Mouse (Mus musculus) urinary bladder, postnatal 25 days (tissue): Measurements from ENCODE around the gene Plb1.

Experiments
- DNase-seq: peaks from one replicate; pipeline ENCODE4 v3.0.0; 2022; ENCODE audit warnings: low spot score

The Plb1 gene

DNA sequence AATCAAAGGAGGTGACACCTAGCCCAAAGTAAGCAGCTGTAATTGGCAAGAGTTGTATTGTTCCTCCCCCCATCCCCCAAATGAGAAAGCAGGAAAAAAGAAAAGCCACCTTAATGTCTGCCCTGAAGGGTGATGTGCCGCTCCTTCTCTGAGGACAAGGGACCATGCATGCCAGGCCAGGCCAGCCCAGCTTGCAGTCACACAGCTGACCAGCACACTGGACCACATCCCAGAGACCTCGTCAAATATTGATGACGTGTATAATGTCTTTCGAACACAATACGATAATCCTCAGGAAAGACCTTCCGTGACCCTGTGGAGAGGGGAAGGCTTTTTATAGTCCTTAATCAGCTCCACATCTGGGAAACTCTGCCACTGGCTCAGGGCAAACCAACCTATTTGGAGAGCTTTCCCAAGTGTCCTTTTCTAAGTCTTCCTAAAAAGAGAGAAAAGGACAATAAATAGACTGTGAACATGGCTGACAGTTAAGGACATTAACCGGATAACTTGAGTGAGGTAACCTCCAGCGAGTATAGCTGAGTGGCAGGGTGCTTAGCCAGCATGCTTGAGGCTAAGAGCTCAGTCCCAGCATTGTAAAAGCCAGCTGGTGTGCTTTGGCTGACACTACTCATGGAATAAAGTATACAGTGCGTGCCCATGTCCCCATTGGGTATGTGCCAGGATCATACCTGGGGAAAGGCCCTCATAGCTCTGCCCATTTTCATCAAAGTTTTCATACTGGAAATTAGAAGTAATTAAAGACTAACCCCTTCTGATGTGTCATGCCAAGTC is 162.8 kb downstream of the Plb1 start:
- DNase-seq, result no peak

DNA sequence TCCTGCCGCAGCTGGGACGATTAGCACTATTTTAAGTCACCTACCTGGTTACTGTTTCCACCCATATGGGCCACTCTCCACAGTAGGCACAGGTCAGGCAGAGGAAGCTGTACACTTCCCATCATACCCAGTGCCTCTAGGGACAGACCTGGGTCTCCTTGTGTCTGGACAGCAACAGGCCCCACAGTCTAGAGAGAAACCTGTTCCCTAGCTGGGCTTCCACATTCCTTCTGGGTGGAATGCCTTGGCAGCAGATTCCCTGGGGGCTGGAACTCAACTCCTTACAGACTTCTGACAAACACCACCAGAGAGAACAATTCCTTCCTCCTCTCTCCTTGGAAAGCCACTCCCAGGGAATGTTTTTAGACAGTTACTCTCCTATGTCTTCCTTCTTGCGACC is 165.2 kb downstream of the Plb1 start:
- DNase-seq, result no peak

DNA sequence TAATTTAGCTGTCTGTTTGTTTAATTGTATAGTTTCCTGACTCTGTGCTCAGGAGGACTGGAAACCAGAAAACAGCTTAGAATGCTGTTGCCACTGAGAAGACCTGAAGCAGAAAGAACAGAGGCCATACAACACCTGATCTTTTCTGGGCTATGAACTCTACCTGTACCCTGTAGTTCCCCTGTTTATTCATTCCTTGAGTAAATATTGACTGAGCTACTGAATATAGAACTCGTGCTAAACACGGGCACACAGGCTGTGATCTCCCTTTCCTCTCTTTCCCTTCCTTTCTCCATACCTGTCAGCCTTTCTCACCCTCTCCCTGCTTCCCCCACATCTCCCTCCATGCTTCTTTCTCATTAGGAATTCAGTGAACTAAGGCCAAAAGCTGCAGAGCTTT is 168.4 kb downstream of the Plb1 start:
- DNase-seq, result no peak

DNA sequence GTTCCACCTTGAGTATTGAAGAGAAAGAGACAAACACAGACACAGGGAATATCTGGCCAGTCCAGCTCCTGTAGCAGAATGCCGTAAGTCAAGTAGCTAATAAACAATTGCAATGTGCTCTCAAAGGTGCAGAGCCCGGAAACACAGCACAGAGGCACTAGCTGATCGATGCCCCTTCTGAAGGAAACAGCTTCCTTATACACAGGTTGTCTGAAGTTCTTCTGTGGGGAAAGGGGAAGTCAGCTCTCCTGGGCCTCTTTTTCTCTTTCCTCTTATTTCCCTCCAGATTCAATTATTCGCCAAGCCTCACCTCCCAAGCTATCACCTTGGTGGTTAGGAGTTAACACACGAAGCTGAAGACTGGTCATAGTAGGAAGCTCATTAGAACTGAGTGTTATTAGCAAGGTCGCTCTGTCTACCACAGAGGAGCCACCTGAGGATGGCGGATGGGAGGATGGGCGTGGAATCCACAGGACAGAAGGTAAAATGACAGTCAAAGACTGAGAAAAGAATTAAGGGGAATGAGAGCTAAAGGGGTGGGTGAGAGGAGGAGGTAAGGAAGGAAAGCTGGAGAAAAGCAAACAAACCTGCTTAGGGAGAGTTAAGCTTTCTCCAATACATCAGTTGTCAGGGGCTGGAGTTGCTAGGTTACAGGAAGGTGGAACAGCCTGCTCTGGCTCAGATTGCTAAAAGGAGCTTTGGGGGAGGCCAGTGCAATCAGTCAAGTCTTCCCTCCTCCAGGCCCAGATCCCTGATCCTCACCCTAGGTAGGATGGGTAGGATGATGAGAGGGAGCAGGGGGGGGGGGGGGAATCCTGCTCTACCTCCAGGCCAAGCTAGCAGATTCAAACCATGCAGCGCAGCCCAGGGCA is 170.8 kb downstream of the Plb1 start:
- DNase-seq, result no peak

DNA sequence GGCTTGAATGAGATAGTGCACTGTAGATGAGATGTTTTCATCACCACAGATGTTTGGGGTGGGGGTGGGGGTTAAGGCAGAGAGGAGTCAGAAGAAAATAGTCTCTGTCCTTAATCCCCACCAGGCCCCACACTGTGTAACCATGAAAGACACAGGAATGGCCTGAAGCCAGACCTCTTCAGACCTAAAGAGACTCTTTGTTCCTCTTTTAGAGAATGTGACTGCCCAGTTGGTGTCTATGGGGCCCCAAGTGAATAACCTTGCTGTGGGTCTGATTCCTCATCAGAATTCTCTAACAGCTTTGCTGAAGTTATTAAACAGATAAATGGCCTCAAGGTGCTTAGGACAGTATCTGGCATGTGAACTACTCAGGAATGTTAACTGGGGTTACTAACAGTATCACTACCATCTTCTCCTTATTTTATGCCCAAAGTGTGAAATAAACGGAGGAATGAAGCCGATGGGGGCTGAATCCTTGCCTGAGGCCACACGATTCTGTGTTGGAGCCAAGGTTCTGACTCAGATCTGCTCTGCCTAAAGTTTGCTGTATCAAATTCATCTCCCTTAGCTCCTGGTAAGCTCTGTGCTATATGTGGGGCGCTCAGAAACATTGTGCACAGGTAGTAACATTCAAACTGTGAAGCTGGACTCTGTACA is 172.8 kb downstream of the Plb1 start:
- DNase-seq, result no peak

DNA sequence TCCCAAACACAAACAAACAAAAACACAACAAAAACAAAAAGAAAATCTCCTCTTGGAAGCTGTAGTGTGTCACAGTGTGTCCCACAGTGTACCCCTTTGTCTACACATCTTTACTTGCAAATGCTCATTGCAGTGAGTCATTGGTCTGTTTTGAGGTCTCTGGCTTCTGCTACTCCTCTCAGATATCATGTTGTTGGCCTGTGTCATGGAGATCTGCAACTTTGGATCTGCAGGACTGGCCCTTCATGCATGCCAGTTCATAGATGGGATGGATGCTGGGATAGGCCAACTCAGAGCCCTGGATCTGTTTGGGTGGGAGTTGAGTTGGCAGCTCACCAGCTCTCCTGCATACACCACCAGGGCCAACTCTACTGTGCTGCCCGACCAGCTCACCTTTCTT is 176.3 kb downstream of the Plb1 start:
- DNase-seq, result no peak

DNA sequence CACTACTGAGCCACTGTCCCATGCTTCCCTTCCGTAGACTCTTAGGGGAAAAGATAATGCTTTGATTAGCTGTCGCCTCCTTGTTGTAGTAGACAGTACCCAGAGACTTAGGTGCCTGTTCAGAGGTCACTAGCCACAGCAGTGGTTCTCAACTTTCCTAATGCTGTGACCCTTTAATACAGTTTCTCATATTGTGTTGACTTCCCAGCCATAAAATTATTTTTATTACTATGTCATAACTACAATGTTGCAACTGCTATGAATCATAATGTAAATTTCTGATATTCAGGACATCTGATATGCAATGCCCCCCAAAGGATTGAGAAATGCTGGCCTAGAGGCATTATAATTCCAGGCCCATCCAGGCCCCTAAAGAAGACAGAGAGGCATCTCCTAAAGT is 177.2 kb downstream of the Plb1 start:
- DNase-seq, result no peak

DNA sequence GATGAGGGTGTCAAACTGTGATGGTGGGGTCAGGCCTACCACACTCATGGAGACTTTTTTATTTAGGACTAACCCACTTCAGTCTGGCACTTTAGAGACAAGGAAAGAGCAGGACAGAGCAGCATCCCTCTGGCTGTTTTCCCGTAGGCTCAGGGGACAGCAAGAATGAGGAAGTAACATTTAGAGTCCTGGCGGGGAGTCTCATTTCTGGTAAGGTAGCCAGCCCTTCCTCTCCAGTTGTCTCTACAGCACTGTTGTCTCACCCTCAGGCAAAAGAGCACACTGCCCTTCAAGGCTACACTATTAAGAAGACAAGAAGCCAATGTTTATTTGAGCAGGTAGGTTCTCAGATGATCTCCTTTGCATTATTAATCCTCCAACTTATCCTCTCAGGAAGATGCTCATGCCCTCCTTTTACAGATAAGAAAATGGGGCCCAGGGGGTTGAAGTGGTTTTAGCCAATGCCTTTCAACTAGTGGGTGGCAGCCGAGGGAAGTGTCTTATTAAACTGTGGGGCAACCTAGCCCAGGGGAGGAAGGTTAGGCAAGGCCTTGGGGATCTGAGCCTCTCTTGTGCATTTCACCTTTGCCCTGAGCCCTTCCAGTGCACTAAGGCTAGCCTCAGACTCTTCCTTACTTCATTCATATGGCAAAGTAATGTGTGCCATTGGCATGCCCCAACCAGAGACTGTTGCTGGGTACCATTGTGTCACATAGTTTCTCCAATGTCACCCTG is 178.6 kb downstream of the Plb1 start:
- no peak for DNase-seq

DNA sequence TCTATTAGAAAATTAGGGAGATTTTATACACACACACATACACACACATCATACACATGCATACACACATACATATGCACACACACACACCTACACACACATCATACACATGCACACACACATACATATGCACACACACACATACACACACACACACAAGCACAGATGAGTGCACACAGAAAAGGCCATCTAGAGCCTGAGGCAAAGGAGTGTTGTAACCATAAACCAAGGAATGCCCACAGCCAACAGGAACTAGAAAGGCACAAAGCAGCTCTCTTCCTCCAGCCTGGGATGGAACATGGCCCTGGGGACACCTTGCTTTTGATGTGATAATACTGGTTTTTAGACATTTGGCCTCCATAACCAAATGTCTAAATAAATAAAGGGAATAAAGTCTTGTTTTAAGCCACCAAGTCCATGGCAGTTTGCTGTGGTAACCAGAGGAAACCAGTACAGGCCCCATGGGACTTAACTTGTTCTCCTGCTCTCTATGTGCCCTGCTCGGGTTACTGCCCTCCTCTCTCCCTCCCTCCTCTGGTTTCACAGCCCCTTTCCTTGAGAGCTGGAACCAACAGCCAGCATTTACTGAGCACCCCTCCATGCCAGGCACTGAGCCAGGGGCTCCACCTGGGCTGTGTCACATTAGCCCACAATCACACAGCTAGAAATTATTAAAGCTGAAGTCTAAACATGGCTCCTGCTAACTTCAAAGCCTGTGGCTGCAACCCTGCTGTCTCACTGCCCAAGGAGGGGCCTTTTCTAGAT is 179.9 kb downstream of the Plb1 start:
- DNase-seq, result no peak

DNA sequence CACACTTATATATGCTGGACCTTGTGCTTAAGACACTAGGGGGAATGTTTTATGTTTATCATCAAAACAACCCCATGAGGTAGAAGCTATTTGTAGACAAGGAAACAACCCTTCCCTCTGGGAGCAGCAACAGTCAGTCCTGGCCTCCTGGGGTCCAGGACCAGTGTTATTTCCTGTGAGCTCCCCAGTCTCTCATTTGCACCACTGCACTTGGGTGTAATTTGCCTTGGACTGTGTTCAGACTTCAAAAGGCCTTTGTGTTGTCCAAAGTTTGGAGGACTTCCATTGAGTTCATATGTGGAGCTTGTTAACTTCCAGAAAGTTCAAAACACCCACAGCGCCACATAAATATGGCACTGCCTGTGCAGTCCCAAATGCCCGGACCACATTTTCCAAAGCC is 180.6 kb downstream of the Plb1 start:
- DNase-seq, result no peak

DNA sequence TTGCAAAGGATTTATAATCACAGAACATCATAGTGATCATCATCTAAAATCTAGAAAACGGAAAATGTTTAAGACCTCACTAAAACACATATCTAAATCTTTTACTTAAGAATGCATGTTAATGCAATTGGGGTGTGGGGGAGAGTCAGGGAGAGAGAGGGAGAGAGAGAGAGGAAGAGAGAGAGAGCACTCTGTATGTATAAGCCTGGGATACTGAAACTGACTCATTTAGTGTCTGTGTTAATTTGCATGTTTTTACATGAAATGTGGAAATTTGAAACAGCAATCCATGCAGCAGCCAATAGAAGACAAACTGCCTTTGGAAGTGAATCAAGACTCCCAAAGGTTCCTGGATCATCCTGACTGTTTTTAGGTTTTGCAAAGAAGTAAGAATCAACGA is 181.1 kb downstream of the Plb1 start:
- no peak for DNase-seq

DNA sequence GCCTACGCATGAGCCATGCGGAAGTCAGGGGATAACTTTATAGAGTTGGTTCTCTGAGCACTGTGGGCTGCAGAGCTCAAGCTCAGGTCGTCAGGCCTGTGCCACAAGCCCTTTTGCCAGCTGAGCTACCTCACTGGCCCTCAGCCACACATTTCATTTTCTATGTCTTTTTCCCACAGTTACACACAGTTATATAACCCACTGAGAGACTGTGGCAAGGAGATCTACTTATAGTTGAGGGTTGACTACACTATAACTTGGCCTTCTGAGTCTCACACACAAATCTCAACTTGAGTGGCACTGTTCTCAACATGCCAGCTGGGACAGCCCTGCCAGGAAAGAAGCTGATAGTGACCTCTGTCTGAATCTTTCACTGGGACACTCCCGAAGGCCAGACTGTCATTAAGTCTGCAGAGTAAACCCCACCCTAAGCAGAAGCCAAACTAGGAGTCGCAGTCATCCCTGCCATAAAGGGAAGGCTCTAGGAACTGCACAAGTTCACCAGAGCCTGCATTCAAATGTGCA is 182.0 kb downstream of the Plb1 start:
- DNase-seq, result no peak

DNA sequence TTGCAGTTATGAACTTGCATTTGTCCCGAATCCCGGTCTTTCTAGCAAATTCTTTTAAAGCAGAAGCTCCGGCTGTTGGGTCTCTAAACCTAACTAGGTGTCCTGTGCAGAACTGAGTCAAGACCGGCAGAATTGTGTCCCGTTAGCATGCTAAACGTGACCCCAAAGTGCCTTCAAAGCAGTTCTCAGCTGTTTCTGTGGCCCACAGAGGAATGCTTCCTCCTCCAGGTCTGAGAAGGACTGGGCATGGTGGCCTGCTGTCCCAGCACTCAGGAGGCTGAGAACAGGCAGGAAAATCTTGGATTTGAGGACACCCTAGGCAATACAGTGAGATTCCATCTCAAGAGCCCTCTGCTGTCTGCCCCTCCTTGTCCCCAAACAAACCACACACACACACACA is 183.0 kb downstream of the Plb1 start:
- DNase-seq, result no peak
